Mouse (Mus musculus) midbrain, embryonic 16.5 days (tissue): ENCODE measurements around the gene Ino80d. TPM values are rescaled to one million over a fixed set of nuclear protein-coding genes. Genes with fewer than 3 reads are reported as not detected.

Experiments used
- ATAC-seq: fragments of 200-750 bp; cut with Nextera tagmentation; 2 replicates; pipeline ENCODE4 v1.8.0; 2017; ENCODE audit warnings: moderate TSS enrichment
- H3K27ac ChIP-seq: fragments of 300-500 bp; sonication (generic); 2 replicates; pipeline ENCODE4 v1.5.1; 2014; ENCODE audit warnings: mild to moderate bottlenecking, low read length, mixed read lengths
- H3K27me3 ChIP-seq: fragments of 300-500 bp; sonication (generic); 2 replicates; pipeline ENCODE4 v1.6.1; 2014; ENCODE audit warnings: low read depth, low read length, mixed read lengths; ENCODE audit not compliant: control insufficient read depth, insufficient read depth
- H3K36me3 ChIP-seq: fragments of 300-500 bp; sonication (generic); 2 replicates; pipeline ENCODE4 v1.6.1; 2014; ENCODE audit warnings: mild to moderate bottlenecking, low read length, moderate library complexity, mixed read lengths; ENCODE audit not compliant: control insufficient read depth, insufficient read depth
- H3K4me1 ChIP-seq: fragments of 300-500 bp; sonication (generic); 2 replicates; pipeline ENCODE4 v1.6.1; 2014; ENCODE audit warnings: mild to moderate bottlenecking, low read length, mixed read lengths; ENCODE audit not compliant: control insufficient read depth, insufficient read depth
- H3K4me2 ChIP-seq: fragments of 300-500 bp; sonication (generic); 2 replicates; pipeline ENCODE4 v1.6.1; 2014; ENCODE audit warnings: mild to moderate bottlenecking, low read length, mixed read lengths
- H3K4me3 ChIP-seq: fragments of 300-500 bp; sonication (generic); 2 replicates; pipeline ENCODE4 v1.5.1; 2014; ENCODE audit warnings: low read depth, mild to moderate bottlenecking, low read length, moderate library complexity, mixed read lengths
- H3K9ac ChIP-seq: fragments of 300-500 bp; sonication (generic); 2 replicates; pipeline ENCODE4 v1.6.1; 2014; ENCODE audit warnings: low read depth, low read length, mixed read lengths
- H3K9me3 ChIP-seq: fragments of 300-500 bp; sonication (generic); replicated peaks from 2 replicates; pipeline ENCODE4 v1.6.1; 2014; ENCODE audit warnings: mild to moderate bottlenecking, low read length, mixed read lengths; ENCODE audit not compliant: control insufficient read depth, poor library complexity, severe bottlenecking
- WGBS: fragments of 180-500 bp; shearing (Covaris S2); extraction: QIAGEN DNeasy Blood & Tissue Kit; methylation state at CpG from one replicate; pipeline ENCODE4 v1.1.7; 2014; 5-methylcytosine and 5-hydroxymethylcytosine counted together
- polyA plus RNA-seq: library from polyadenylated mRNA; unstranded; fragments of >200 nt; fragmentation: Nextera tagmentation; extraction: Ambion mirVana; gene quantifications from 2 replicates; pipeline ENCODE4 v1.2.1, GENCODE M21; 2015

Gene Ino80d
- polyA plus RNA-seq, 1 experiment from 2014 or later: 8.9 TPM

GRCm38 (mm10) chr1:62987561-62987960, 126.9 kb downstream of the Ino80d start:
- Histone ChIP-seq H3K27me3 (no peaks in the 10 kb centered on the region), H3K4me3 (no peak overlapping the region), H3K9ac (no peak overlapping the region), H3K4me2 (no peak overlapping the region), H3K27ac (no peak overlapping the region), H3K36me3 (no peaks in the 10 kb centered on the region), H3K4me1 (no peaks in the 10 kb centered on the region), H3K9me3 (no peaks in the 10 kb centered on the region)
- ATAC-seq: no peak
- WGBS: 61% methylated on average over 2 of the region's 2 CpGs

- peak overlapping the region; percentile 24 for H3K4me2 ChIP-seq
- ATAC-seq: no peak
- 15% methylated on average over 7 of the region's 7 CpGs for WGBS
- no peak overlapping the region for H3K27ac ChIP-seq
- H3K36me3 ChIP-seq: no peaks in the 10 kb centered on the region
- H3K27me3 ChIP-seq: no peaks in the 10 kb centered on the region
- H3K4me1 ChIP-seq: no peaks in the 10 kb centered on the region
- no peaks in the 10 kb centered on the region for H3K9me3 ChIP-seq
- H3K9ac ChIP-seq: no peak overlapping the region
- no peak overlapping the region for H3K4me3 ChIP-seq
These were observed 128.2 kb downstream of the Ino80d start for GRCm38 (mm10) chr1:62986267-62986666.

GRCm38 (mm10) chr1:62984566-62984965, 129.9 kb downstream of the Ino80d start:
- Histone ChIP-seq H3K9me3 (no peaks in the 10 kb centered on the region), H3K27ac (no peak overlapping the region), H3K4me3 (peak overlapping the region; percentile 24; the same call in 1 of the 2 replicates), H3K9ac (no peak overlapping the region), H3K4me1 (no peaks in the 10 kb centered on the region), H3K27me3 (no peaks in the 10 kb centered on the region), H3K36me3 (no peaks in the 10 kb centered on the region), H3K4me2 (peak overlapping the region; percentile 50)
- 4% methylated on average over 11 of the region's 11 CpGs for WGBS
- ATAC-seq: no peak; the same call in 1 of the 2 replicates

DNA sequence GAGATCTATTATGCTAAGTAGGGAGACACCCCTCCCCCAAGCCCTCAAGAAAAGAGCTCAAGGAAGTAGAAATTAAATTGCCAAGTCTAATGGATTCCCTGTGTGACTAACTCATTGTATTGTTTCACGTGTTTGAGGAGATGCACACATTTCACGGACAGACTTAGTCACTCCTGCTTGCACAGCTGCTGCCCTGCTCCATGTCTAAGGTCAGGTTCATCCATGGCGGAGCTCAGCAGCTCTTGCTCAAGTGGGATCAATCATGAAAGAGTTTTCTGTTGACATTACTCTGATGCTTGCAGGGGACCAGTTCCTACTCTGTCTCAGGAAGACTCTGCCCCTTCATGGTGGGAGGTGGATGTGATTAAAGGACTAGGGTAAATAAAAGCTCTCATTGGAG, 137.7 kb downstream of the Ino80d start:
- Histone ChIP-seq H3K9me3 (no peaks in the 10 kb centered on the region), H3K4me1 (no peaks in the 10 kb centered on the region), H3K9ac (no peak overlapping the region), H3K4me3 (no peak overlapping the region), H3K27ac (no peak overlapping the region), H3K4me2 (no peak overlapping the region), H3K27me3 (no peaks in the 10 kb centered on the region), H3K36me3 (no peaks in the 10 kb centered on the region)
- WGBS: 47% methylated on average over 3 of the region's 3 CpGs
- ATAC-seq: no peak

GRCm38 (mm10) chr1:62966885-62967284, 147.6 kb downstream of the Ino80d start:
- Histone ChIP-seq H3K9ac (no peak overlapping the region), H3K4me1 (peaks cover 7% of the 10 kb centered on the region), H3K27me3 (no peaks in the 10 kb centered on the region), H3K9me3 (no peaks in the 10 kb centered on the region), H3K27ac (no peak overlapping the region), H3K4me3 (no peak overlapping the region), H3K36me3 (no peaks in the 10 kb centered on the region), H3K4me2 (no peak overlapping the region)
- ATAC-seq: no peak
- 18% methylated on average over 5 of the region's 5 CpGs for WGBS

GRCm38 (mm10) chr1:62964291-62964690, 150.2 kb downstream of the Ino80d start:
- 18% methylated on average over 6 of the region's 6 CpGs for WGBS
- Histone ChIP-seq H3K4me2 (no peak overlapping the region), H3K4me3 (no peak overlapping the region), H3K4me1 (peaks cover 7% of the 10 kb centered on the region), H3K27ac (no peak overlapping the region), H3K27me3 (no peaks in the 10 kb centered on the region), H3K36me3 (no peaks in the 10 kb centered on the region), H3K9ac (no peak overlapping the region), H3K9me3 (no peaks in the 10 kb centered on the region)
- peak; percentile 95 for ATAC-seq

DNA sequence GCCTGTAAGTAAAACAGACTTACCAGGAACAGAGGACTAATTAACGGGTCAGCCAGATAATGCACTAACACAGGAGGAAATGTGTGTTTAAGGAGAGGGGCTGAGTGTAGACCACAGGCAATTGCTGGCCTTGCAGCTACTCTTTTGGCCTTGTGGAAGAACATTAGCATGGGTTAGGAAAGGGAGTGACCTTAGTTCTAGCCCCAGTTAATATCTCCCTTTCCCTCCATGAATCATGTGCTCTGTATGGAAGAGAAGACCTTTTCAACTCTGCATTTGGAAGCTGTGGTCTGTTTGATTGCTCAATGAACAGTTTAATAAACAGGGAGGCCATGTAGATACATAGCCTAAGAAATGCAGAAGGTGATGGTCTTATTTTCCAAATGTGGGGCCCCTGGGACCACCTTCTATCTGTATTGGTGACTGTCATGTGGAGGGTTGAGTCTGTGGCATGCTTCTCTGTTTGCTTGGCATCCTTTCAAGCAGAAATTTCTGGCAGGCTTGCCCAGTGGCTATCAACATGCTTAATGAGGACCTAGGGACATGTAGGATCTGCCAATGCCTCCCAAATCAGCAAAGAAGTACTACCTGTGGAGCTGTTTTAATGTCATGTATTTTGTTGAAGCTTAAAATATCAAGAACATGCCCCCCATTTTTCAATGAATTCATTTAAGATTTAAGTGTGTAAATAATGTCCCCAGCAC, 157.4 kb downstream of the Ino80d start:
- 52% methylated on average over 1 of the region's 1 CpGs for WGBS
- H3K4me1 ChIP-seq: no peaks in the 10 kb centered on the region
- H3K9me3 ChIP-seq: no peaks in the 10 kb centered on the region
- no peak overlapping the region for H3K9ac ChIP-seq
- no peak overlapping the region for H3K4me3 ChIP-seq
- H3K36me3 ChIP-seq: no peaks in the 10 kb centered on the region
- peaks cover 4% of the 10 kb centered on the region for H3K27me3 ChIP-seq
- H3K27ac ChIP-seq: no peak overlapping the region
- H3K4me2 ChIP-seq: no peak overlapping the region
- ATAC-seq: no peak

DNA sequence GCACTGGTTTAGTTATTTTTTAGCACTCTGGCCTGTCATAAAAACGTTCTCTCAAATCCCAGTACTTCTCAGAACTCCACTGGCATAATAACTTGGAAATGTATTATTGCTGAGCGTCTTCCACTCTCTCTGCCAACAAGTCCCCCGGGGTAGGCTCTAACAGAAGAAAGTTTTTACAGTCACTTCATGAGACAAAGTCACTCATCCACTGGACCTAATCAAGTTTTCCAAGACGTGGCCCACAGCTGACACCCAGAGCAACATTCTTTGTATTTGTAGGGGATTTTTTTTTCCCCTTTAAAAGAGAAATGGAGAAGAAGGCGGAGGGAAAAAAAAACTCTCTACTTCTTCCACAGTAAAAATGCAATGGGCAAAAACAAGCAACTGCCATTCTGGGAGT, 157.9 kb downstream of the Ino80d start:
- no peaks in the 10 kb centered on the region for H3K9me3 ChIP-seq
- 66% methylated on average over 5 of the region's 5 CpGs for WGBS
- H3K27me3 ChIP-seq: peaks cover 4% of the 10 kb centered on the region
- H3K4me1 ChIP-seq: no peaks in the 10 kb centered on the region; the same call in 1 of the 2 replicates
- H3K4me3 ChIP-seq: no peak overlapping the region
- H3K36me3 ChIP-seq: no peaks in the 10 kb centered on the region
- no peak for ATAC-seq
- no peak overlapping the region for H3K4me2 ChIP-seq
- no peak overlapping the region for H3K9ac ChIP-seq
- H3K27ac ChIP-seq: no peak overlapping the region

DNA sequence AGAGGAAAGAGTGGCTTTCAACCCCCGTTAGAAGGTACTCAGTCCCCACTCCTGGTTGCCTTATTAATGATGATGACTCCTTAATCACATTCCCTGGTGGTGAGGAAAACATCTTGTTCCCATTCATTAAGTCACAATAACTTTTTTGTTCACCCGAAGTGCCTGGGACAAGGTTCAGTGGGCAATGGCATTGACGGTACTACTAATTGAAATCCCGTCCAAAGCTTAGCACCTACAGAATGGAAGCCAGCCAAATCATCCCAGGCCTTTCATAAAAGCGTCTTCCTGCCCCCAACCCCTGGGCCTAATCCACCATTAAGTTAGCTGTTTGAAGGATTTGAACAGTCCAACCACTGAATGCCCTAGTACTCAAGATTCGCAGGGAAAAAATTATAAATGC, 159.1 kb downstream of the Ino80d start:
- Histone ChIP-seq H3K36me3 (no peaks in the 10 kb centered on the region), H3K4me2 (no peak overlapping the region), H3K27me3 (peaks cover 4% of the 10 kb centered on the region), H3K27ac (no peak overlapping the region), H3K9ac (no peak overlapping the region), H3K9me3 (no peaks in the 10 kb centered on the region), H3K4me1 (peaks cover 6% of the 10 kb centered on the region; the same call in 1 of the 2 replicates), H3K4me3 (no peak overlapping the region)
- ATAC-seq: no peak
- 17% methylated on average over 6 of the region's 6 CpGs for WGBS
